Mouse (Mus musculus) layer of hippocampus, adult 9-10 months (tissue): ENCODE data around the gene Sdc4.
A peak's percentile ranks its signal among the peaks of the same experiment; 100 is the strongest.

ENCODE experiments used
- DNase-seq: peaks from one replicate; pipeline ENCODE4 v3.0.0; 2022; ENCODE audit warnings: low spot score

Gene Sdc4

DNA sequence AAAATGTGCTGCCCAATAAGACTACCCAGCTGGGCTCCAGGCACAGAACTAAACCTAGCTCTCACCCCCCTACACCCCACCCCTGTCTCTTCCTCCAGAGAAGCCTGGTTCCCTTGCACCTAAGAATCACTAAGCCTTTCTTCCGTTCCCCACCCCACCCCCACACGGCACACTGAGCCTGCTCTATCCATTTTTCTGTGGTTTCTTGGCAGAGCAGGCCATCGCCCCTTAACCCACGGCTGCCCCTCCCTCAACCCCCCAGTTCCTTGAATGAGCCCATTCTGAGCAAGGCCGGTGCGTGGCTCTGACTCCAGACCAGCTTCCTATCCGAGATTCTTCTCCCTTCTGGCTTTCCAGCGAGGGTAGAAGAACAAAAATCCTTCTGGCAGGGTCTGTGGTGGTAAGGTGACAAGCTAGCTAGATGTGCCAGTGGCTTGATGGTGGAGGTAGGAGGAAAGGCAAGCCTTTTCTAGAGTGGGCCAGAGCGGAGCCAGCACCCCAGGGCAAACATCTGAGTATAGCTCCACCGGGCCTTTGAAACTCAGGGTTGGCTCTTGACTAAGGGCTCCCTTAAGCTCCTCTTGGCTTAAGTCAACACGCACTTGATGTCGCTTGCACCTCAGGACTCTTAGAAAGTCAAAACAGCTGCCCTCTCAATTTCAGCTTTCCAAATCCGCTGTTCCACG is 40.1 kb downstream of the Sdc4 start:
- DNase-seq = no peak

DNA sequence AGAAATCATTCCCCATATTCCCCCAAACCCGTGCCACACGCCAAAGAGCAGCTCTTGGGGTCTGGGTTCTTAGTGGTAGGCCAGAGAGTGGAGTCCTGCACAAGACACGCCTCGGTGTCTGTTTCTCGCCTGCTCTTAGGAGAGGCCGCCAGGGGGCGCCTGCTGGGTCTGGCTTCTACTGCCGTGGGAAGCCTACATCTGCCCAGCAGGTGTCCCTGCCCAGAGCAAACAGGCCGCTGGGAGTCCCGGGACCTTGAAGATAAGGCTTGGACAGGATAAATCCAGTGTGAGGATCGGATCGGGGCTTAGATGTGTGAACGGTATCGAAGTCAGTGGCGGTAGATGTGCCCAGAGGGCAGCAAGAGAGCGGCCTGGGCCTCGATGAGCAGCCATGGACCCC is 40.8 kb downstream of the Sdc4 start, which contains the start of gene Rbpjl:
Gene Rbpjl, plus strand, starts transcription at position 236 of the 400 bp plus-strand sequence.
- DNase-seq = peak; percentile 39

DNA sequence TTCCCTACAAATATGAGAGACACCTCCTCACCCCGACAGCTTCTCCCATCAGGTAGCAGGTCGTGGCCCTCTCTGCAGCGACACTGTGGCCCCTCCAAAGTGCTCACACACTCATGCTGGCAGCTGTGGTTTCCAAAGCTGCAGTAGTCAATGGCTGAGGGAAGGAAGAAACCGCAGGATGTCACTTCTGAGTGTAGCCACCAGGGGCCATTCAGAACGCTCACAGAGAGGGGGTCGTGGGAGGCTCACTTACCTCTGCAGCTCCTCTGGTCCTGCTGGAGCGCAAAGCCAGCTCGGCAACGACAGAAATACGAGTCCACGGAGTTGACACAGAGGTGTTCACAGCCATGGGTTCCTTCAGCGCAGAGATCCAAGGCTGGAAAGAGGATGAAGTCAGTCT is 46.8 kb downstream of the Sdc4 start:
- no peak for DNase-seq

DNA sequence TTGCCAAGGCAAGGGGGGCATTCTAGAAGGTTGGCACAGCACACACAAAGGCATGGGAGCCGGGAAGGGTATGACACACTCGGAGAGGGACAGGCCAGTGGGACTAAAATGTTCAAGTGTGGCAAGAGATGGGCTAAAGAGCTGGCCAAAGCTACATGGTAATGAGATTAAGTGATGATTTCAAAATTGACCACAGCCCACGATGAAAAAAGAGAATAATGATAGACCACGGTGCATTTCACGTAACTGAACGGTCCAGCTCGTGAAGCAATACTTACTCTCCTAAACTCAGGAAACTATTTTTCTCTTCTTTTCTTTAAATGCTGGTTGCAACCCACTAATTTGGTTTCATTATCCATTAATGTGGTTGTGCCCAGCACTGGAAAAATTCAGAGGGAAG is 47.6 kb downstream of the Sdc4 start:
- no peak for DNase-seq

DNA sequence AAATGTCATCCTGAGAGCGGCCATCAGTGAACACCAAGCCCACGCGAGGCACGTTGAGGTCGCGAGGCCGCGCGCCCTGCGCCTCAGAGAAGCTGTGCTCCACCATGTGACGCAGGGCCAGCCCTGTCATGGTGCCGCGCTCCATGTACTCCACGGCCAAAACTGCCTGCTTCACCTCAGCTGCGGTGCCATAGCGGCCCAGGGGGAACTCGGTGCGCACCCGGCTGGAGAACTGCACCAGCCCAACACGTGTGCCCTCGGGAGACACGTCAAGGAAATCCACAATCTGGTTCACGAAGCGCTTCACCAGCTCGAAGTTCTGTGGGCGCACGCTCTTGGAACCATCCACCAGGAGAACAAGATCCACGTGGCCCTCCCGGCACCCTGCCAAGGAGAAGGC is 50.6 kb downstream of the Sdc4 start:
- DNase-seq = no peak

DNA sequence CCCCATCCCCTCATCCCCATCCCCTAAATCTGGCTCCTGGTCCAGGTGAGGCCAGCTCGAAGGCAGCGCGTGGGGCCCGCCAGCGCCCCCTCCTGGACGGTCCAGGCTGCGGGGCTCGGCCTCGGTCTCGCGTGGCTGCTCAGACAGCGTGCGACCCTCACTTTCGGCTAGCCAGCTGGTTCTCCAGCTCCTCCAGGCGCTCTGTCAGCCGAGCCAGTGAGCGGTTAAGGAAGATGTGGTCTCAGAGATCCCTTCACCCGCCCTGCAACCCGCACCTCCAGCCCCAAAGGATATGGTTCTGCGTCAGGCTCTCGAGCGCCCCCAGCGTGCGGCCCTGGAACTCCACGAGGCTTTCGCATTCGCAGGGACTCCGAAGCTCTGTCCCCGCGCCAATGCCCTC is 54.2 kb downstream of the Sdc4 start:
- DNase-seq = peak; percentile 63

DNA sequence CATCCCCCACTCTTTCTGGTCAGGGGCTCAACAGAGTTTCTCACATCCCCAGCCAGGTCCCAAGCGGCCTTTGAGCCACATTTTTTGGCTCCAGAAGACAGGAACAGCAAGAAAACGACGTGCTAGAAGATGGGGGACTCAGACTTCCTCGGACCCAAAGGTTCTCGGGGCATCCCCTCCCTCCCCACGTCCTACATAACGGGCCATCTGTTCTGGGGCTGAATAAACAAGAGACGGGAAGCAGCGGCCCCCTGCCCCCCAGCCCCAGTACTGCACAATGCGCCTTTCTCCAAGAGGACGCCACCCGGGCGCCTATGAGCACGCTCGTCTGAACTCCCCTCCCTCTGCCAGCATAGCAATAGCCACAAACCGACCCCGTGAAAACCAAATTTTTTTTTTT is 54.7 kb downstream of the Sdc4 start, which contains the start of gene Slpi:
Gene Slpi, minus strand, starts transcription at position 76 of the 400 bp plus-strand sequence.
- DNase-seq = no peak

DNA sequence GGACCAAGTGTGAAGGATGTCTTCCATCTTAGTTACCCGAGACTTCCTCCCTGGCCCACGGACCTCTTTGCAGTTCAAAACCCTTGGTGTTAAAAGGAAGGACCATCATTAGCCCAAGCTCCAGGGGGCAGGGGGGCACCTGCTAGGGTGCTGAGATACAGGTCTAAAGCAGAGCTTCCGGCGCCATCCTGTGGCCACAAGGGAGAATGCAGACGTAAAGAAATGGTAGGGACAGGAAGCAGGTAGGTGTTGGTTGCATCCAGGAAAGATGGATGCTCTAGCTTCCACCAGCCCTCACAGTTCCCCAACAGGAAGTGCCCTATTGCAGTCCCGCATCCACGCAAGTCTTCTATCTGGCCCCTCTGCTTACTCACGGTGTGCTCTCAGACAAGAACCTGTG is 56.7 kb downstream of the Sdc4 start:
- no peak for DNase-seq

DNA sequence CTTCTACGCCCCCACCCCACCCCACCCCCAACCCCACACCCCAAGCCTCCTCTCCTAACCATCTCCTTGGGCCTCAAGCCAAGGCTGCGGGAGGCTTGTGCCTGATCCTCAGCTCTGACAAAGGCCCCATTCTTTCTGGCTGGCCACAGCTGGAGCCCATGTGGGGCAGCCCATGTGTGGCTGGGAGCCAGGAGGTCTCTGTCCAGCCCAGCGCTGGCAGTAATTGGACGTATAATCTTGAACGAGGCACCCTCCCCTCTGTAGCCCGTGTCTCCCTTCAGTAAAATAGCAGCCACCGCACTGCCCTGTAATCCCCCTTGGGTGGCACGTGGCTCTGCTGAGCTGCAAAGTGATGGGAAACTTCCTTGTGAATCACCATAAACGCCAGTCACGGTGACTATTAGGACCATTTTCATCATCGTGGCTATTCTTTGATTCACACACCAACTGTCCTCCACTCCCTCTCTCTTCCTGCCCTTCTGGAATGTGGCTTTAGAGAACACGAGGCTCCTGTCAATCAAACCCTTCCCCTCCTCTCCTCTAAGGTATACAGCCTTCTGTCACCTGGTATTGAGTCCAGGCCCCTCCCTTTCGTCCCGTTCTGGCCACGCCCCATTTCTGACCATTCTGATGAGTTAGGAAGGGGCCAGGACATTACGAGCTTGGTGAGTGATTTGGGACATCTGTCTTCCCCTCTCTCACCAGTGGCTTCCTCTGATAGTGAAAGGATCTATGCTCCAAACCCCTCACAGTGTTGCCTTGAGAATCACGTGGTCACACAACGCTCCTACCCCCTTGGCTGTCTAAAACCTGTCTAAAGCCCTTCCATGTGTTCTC is 57.5 kb downstream of the Sdc4 start:
- DNase-seq = no peak

DNA sequence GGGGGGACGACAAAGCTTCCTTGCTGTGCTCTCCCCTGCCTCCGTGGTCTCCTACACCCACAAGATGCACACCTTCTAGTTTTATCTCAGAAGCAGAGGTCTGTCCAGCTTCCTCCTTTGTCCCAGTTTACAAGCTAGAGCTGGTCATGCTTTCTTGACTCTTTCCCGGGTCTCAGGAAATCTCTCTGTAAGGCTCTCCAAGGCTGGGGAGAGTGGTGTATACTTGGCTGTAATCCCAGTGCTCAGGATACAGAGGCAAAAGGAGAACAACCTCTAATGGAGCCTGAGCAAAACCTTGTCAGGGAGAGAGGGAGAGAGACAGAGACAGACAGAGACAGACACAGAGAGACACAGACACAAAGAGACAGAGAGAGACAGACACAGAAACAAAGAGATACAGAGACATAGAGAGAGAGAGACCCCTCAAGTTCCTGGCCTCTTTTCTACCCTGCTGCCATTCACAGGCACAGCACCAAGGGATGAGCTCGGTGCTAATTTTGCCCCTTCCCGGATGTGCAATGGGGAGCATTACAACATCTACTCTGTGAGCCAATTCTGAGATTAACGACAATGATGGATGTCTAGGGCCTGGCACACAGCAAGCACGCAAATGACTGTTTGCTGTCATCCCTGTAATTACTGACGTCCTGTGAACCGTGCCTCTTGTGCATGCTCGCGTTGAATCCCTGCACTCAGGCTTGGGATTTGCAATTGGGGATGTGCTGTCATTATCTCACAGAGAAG is 59.9 kb downstream of the Sdc4 start:
- no peak for DNase-seq

DNA sequence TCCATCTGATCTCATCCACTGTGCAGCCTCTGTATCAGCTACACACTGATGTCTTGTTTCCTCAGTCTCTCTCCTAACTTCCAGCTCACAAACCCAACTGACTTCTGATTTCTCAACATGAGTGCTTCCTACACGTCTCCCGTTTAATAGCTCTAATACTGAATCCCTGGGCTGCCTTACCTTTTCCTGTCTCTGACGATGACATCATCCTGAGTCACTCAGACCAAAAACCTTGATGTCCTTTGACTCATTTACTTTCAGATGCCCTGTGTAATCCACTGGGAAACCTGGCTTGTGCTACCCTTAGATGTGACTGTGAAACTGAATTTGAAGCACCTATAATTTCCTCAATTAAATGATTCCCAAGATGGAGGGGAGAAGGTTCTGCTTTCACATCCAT is 60.7 kb downstream of the Sdc4 start:
- no peak for DNase-seq

DNA sequence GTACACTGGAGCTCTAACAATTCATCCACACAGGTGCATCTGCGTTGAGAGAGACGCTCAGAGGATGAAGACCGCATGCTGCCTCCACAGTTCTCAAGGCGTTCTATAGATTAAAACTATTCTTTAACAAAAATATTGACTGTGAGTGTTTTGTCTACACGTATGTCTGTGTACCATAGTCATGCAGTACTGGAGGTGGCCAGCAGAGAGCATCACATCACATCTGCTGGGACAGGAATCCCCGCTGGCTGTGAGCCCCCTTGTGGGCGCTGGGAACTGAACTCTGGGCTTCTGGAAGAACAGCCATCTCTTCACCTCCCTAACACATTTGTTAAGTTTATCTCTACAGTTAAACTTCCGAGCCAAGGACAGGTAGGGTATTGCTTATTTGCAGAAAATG is 62.0 kb downstream of the Sdc4 start:
- no peak for DNase-seq

DNA sequence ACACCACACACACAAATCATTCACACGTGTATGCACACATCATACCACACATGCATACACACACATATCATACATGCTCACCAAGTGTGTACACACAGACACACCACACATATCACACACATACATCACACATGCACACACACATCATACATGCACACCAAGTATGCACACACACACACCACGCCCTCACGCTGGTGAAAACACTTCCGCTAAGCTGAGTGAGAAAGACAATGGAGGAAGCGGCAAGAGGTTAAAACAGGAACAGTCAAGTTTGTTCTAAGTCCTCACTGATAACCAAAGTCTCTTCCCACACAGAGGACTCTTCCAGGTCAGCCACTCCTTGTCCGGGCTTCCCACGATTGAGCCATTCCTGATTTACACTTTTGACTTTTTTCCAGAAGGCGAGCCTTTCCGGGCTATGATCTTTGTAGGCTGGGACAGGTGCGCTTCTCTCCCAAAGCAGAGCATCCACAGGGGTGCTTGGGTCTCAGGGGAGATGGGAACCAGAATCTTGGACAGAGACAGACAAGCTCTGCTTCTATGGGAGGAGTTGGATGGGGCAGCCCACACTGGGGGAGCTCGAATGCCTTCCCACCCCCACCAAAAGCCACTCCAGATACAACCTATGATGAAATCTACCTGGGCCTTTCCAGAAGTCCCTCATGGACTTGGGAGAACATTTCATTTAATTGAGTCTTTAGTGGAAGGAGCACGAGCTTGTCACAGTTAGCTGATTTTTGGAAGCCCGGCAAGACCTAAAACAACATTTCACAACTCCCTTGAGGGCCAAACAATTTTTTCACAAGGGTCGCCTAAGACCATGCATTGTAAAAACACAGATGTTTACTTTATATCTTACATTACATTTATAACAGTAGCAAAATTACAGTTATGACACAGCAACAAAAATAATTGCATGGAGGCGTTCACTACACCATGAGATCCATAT is 65.9 kb downstream of the Sdc4 start:
- DNase-seq = no peak
